Mouse (Mus musculus) thymus, postnatal 36 days (tissue): ENCODE data around the gene Auts2.

Experiments
- DNase-seq, 2 experiments: peaks; one replicate each; pipeline ENCODE4 v3.0.0; 2022; ENCODE audit warnings: mixed read lengths in 2 of 2

Gene Auts2

GRCm38 (mm10) chr5:132380261-132380660, 162.9 kb downstream of the Auts2 start:
- no peak for DNase-seq

GRCm38 (mm10) chr5:132378977-132379376, 164.2 kb downstream of the Auts2 start:
- DNase-seq: no peak

DNA sequence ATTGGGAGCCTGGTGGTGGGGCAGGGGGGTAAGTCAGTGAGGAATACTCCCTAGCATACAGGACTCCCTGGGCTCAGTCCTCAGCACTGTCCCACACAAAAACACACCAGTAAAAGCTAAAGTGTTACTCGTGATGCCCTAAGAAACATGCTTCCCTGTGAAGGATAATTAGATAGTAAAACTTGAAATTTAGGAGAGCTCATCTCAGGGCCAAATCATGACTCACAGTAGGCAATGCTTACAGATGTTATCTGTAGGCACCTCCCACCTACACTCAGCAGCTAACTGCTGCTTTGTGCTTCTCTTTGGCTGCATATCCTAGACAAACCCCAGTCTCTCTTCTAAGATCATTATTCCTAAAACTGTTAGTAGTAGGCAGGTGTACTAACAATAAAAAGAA, 168.0 kb downstream of the Auts2 start:
- DNase-seq: no peak

- no peak for DNase-seq
These were observed 169.6 kb downstream of the Auts2 start for GRCm38 (mm10) chr5:132373471-132374075.

DNA sequence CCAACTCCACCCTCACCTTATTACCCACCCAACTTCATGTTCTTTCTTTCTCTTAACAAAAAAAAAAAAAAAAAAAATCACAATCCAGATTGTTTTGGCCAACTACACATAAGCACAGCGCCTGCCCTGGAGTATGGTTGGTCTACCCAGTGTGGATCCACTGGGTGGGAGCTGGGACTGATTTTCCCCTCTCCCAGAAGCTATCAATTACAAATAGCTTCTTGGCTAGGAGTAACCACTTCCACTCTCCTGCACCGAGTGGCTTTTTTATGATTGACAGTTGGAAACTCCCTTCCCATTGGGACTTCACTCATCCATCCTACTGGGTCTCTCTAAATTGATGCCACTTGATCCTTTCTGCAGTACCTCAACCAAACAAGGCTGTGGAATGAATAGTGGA, 170.5 kb downstream of the Auts2 start:
- DNase-seq: no peak

DNA sequence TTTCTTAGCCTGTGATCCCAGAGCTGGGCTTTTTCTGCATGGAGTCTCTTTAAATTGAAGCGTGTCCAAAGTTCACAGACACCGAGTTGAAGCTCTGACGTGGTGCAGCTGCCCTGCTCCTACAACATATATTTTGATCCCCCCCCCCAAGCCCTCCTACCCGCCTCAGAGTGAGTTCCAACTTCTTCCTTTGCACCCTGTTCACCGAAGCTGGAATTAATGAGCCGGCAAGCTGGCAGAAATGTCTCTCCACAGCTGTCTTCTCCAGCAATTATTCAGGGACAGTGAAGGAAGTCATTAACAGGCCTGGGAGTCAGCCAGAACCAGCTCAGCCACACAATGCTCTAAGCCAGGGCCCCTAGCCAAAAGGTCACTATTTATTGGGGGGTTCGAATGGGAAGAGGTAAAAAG, 174.5 kb downstream of the Auts2 start:
- no peak for DNase-seq

DNA sequence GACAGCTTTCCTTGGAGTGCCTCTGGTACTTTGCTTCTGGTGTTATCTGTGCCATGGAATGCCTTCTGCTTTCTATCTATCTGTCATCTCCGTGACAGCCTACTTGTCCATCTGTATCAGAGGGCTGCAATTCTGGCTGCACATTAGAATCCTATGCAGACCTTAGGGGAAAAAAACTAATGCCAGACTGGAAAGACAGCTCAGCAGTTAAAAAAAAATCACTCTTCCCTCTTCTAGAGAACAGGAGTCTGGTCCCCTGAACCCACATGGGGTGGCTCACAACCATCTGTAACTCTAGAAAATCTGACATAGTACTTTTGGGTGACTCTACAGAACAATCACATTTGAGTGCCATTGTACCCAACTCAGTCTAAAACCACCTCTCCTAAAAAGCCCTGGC, 181.9 kb downstream of the Auts2 start:
- DNase-seq: no peak

GRCm38 (mm10) chr5:132357726-132358125, 185.4 kb downstream of the Auts2 start:
- no peak for DNase-seq

DNA sequence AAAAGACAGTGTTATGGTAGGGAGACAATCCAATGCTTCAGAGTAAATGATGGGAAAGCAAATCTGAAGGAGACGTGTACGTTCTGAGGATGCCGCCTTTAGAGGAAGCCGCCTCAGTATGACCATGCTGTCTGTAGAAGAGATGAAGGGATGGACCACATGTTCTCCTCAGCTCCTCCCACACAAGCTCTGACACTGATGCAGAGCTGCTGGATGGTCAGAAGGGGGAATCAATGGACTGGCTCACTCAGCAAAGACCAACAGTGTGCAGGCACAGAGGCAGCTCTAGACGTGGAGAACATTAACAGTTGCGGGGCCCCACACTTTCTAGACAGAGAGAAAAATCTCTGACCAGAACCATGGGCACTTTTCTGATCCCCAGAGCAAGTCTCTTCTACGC, 187.2 kb downstream of the Auts2 start:
- no peak for DNase-seq

DNA sequence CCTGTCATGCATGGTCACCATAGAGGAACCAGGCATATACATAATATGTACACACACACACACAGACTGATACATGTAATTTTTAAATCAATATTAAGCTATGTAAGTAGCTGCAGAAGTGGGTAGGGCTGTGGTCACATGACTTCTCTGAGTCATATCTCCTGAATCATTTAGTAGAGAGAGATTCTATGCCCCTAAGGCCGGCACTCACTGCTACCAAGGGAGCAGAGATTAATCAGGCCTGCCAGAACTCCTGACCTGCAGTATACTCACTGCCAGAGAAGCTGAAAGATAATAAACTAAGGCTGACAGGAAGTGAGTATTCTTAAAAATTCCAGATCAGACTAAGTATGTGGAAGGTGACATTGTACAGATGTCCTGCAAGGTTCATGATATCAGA, 190.7 kb downstream of the Auts2 start:
- no peak for DNase-seq

DNA sequence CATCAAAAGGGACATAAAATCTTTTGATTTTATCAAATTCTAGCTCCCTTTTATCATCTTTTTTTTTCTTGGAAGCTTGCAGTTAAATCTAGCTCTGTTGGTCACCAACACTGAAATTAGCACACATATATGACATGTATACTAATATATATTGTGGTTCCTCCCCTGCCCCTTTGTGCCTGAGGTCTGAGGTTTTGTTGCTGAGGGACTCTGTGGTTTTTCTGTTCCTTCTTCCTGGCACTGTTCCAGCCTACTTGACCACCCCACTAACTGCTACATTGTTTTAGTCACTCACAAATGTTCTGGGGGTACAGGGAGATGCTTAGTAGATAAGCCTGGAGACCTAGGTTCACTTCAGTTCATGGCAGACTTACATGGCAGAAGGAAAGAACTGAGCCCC, 192.0 kb downstream of the Auts2 start:
- DNase-seq: no peak

- DNase-seq: no peak
These were observed 201.8 kb downstream of the Auts2 start for GRCm38 (mm10) chr5:132341315-132341714.

DNA sequence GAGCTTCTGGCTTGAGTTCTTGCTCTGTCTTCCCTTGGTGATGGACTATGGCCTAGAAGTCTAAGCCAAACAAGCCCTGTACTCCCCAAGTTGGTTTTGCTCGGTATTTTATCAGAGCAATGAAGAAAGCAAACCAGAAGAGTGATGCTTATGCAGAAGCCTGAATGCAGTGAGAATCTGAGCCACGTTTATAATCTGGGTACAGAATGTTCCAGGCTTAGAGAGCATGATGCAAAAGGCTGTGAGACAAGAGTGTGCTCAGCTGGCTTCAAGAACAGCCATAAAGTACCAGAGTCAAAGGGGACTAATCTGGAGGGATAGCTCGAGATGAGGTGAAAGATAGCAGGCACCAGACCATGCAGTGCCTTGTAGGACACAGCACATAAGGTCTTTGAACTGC, 205.5 kb downstream of the Auts2 start:
- no peak for DNase-seq

DNA sequence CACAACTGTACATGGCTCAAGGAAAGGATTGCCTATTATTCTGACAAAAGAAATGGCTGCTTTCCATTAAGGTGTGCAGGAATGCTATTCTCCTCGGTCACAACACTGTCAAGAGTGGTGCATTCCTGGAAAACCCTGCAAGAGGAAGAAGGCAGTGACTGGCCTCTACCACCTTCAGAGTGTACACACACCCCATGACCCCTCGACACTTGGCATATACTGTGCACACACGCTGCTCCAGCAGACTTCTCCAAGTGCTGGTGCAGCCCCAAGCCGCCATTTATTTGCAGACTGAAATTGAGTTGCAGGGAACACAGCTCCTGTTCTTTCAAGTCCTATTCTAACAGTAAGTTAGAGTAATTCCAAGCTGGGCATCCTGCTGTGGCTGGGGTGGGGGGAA, 207.4 kb downstream of the Auts2 start:
- DNase-seq: no peak

DNA sequence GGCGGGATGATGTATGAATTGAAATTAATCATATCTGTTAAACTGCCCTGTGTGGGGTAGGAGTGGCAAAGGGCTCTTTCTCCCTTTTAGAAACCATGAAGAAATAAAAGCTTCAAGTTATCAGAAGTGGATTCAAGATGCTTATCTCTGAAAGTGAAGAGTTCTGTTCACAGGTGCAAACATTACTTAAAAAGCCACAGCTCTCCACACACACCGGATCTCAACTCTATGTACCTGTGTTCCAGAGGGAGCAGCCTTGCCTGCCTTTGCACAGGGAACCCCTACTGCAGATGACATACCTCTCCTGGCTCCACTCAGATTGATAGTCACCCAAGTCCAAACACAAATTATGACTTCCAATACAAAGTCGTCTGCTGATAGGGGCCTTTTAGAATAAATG, 208.3 kb downstream of the Auts2 start:
- DNase-seq: no peak

GRCm38 (mm10) chr5:132333744-132334143, 209.4 kb downstream of the Auts2 start:
- DNase-seq: no peak

DNA sequence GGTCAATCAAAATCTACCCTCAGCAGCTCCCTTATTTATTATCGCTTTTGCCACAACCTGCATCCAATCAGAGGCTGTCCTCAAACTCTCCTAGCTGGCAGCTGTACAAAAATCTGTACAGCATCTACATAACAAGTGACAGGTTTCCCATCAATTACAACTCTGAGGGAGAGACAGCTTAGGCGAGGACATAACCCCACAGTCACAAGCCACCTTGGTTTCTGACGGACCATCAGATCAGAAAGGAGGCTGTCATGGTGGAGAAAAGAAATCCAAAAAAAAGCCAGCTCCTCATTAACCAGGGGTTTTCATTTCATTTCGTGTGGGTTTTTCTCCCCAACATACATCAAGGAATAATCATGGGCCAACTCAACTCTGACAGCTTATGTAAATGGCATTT, 210.6 kb downstream of the Auts2 start:
- DNase-seq: no peak

DNA sequence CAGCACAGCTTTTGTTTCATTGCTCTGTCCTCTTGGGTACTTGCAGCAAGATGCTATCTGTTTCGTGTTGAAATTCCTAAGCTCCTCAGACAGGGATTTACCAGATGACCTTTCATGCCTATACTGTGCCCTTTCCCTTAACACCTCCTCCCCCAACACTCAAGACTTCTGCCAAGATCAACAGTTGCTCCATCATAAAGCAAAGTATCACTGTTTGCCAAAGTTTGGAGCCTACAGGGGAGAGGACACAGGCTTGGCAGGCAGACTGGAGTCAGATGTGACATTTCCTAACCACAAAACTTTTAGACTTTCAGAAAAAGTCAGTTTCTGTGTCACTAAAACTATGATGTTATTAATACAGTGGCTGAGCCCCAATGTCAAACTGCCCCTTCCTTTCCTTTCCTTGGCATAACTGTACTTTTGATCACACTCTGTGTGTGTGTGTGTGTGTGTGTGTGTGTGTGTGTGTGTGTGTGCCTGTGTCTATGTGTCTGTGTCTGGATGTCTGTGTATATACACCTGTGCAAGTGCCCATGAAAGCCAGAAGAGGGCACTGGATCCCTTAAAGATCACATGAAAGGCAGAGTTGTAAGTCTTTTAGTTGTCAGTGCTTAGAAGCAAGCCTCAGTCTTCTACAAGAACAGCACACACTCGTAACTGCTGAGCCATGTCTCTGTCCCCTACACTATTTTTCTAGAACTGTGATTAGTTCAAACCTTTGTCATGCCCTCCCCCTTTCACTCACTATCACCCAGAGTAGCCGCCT, 213.8 kb downstream of the Auts2 start:
- no peak for DNase-seq

DNA sequence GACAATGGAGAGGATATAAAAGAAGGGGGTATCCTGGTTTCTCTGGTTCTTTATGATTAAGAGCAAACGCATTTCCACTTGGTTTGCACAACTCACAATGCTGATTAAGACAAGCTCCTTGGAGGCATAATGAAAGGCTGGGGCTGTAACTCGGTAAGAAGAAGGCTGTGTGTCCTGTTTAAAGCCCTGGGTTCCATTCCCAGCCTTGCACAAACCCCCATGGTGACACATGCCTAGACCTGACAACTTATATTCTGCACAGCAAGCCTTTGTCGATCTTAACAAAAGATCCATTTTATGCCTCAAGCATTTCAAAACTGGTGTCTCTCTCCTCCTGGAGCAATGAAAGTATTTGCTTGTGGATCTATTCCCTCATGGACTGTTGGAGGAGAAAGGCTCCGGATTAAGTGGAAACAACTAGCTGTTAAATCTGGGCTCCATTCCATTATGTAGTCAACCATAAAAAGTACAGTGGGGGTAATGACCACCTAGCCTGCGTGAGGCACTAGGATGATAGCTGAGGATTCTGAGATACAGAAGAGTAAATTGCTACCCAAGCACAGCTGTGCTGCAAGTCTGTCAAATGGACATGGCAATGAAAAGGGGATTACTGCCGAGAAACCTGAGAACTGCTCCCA, 218.8 kb downstream of the Auts2 start:
- no peak for DNase-seq

DNA sequence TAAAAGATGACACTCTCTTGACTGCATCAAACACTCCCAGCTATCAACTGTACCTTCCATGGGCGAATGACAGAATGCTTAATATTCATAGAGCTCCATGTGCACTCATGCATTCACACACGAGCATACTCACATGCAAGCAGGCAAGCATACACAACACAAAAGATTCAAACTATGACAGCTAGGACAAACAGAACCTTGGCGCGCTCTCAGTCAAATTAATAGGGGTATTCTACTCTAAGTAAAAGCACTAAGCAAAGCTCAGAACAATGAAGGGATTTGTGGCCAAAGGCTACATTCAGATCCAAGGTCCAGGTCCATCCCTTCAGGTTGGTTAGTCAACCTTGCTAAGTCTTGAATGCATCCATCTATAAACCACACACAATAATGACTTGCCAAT, 219.5 kb downstream of the Auts2 start:
- no peak for DNase-seq

DNA sequence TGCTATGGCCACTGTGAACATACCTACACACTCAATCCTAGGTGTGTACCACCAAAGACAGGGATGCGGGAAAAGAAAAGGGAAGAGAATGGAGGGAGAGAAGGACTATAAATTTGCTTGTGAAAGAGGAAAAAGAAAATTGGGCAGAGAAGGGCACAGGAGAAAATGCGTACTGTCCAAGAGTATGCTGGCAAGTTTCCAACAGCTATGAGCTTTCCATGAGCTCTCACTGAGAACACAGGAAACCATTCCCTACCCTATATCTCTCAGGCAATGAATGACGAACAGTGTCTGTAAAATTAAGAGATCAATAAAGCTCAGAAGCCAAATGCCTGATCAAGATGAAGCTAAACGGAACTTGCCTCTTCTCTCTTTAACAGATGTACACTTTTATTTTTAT, 220.2 kb downstream of the Auts2 start:
- no peak for DNase-seq

DNA sequence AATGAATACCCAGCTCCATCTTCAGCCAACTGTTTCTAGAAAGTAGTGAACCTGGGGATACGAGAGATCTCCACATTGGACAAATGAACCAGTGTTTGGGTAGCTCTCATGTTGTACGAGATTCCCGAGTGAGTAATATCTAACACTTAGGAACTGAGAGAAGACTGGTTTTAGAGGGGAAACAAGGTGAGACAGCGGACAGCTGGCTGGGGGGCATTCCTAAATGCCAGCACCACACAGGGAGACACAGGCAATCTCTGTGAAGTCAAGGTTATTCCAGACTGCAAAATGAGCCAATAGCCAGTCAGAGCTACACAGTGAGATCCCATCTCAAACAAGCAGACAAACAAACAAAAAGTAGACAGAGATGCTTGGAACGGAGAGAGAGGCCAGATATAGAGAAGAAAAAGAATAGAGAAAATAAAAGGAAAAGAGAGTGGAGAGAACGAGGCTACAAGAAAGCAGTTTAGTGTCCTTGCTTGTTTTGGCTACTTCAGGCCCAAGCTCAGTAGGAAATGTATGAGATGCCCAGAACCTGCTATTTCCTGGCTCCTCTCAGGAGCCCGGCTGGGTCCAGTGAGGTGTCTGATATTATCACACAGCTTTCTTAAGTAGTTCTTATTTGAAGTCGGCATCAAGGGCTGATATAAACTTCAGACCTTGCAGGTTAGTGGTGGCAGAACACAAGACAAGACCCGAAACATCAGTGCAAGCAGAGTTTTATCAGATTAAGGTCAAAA, 224.9 kb downstream of the Auts2 start:
- no peak for DNase-seq

- DNase-seq: no peak
These were observed 226.2 kb downstream of the Auts2 start for GRCm38 (mm10) chr5:132316897-132317296.

DNA sequence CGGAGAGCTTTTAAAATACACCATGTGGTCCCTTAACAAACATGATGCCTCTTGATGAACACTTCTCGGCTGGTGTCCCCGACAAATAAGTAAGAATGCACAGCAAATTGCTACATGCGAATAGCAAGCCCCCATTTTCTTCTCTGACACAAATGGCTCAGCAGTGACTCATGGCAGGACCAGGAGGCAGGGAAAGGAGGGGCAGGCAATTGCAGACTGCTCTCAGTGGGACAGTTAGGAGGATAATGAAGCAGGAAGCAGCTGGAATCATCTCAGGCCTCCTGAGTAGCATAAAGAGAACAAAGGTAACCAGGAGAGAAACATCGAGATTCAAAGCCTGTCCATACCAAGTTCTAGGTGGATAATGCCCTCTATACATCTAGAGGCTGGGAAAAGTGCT, 228.8 kb downstream of the Auts2 start:
- DNase-seq: no peak
